Mouse (Mus musculus) embryonic facial prominence, embryonic 15.5 days (tissue): ENCODE measurements at regions not wholly inside any gene's neighbourhood (a gene's known extent, or its start where the extent isn't known, plus 50 kb on each side); places are given as distances from the start of the nearest gene placed in this dataset.

Experiments
- ATAC-seq: fragments of 200-750 bp; cut with Nextera tagmentation; 2 replicates; pipeline ENCODE4 v1.8.0; 2017; ENCODE audit warnings: low read depth, moderate TSS enrichment; ENCODE audit not compliant: insufficient number of reproducible peaks, low FRiP score, low TSS enrichment
- H3K27ac ChIP-seq: fragments of 300-500 bp; sonication (generic); replicated peaks from 2 replicates; pipeline ENCODE4 v1.5.1; 2015; ENCODE audit warnings: mild to moderate bottlenecking, inconsistent platforms
- H3K27me3 ChIP-seq: fragments of 300-500 bp; sonication (generic); 2 replicates; pipeline ENCODE4 v1.6.1; 2015; ENCODE audit warnings: inconsistent platforms
- H3K36me3 ChIP-seq: fragments of 300-500 bp; sonication (generic); 2 replicates; pipeline ENCODE4 v1.6.1; 2015; ENCODE audit warnings: mild to moderate bottlenecking, inconsistent platforms
- H3K4me1 ChIP-seq: fragments of 300-500 bp; sonication (generic); 2 replicates; pipeline ENCODE4 v1.6.1; 2015; ENCODE audit warnings: inconsistent platforms
- H3K4me2 ChIP-seq: fragments of 300-500 bp; sonication (generic); replicated peaks from 2 replicates; pipeline ENCODE4 v1.6.1; 2015; ENCODE audit warnings: mild to moderate bottlenecking, inconsistent platforms
- H3K4me3 ChIP-seq: fragments of 300-500 bp; sonication (generic); replicated peaks from 2 replicates; pipeline ENCODE4 v1.5.1; 2015; ENCODE audit warnings: mild to moderate bottlenecking, inconsistent platforms
- H3K9ac ChIP-seq: fragments of 300-500 bp; sonication (generic); 2 replicates; pipeline ENCODE4 v1.6.1; 2015; ENCODE audit warnings: inconsistent platforms
- H3K9me3 ChIP-seq: fragments of 300-500 bp; sonication (generic); replicated peaks from 2 replicates; pipeline ENCODE4 v1.6.1; 2016; ENCODE audit warnings: inconsistent platforms
- WGBS: fragments of 180-500 bp; shearing (Covaris S2); methylation state at CpG from one replicate; pipeline ENCODE4 v1.1.7; 2015; 5-methylcytosine and 5-hydroxymethylcytosine counted together

DNA sequence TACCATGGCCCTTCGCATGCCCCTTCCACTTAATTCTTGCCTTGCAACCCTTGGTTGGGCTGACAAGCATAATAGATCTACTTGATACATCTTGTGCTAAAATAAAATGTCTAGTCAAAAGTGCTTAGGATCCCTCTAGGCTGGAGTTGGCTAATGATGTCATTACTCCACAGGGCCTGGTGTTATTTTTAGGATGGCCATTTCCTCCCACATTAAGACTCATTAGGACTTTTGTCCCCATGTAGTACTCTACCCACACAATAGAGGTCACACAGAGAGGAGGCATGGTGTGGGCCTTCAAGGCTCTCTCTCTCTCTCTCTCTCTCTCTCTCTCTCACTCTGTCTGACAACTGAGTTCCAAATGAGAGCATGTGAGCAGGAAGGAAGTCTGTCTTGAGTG, 60.4 kb upstream of the Cadm1 start:
- ATAC-seq: no peak
- no peak overlapping the region for H3K4me3 ChIP-seq
- no peak overlapping the region for H3K4me2 ChIP-seq
- no peaks in the 10 kb centered on the region for H3K9me3 ChIP-seq
- no peaks in the 10 kb centered on the region for H3K36me3 ChIP-seq
- H3K27ac ChIP-seq: no peak overlapping the region
- no peaks in the 10 kb centered on the region for H3K4me1 ChIP-seq
- no peaks in the 10 kb centered on the region for H3K27me3 ChIP-seq
- no peak overlapping the region for H3K9ac ChIP-seq
- 85% methylated on average over 1 of the region's 1 CpGs for WGBS

DNA sequence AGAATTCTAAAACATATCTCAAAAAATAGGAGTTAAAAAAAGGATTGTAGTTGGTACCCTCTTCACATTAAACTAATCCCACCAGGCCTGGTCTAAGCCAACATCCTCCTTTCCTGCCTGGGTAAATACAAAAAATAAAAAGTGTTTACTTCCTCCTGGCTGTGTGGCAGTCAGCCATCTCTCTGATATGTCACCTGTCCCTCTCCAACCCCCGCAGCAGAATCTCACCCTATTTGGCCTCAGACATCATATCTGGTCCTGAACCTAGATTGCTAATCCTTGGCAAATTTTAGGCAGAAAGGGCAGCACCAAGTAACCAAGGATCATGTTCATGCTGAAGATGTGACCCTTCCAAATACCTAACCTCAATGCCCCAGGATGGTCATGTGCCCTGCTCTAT, 59.2 kb upstream of the Cadm1 start:
- WGBS: 86% methylated on average over 1 of the region's 1 CpGs

DNA sequence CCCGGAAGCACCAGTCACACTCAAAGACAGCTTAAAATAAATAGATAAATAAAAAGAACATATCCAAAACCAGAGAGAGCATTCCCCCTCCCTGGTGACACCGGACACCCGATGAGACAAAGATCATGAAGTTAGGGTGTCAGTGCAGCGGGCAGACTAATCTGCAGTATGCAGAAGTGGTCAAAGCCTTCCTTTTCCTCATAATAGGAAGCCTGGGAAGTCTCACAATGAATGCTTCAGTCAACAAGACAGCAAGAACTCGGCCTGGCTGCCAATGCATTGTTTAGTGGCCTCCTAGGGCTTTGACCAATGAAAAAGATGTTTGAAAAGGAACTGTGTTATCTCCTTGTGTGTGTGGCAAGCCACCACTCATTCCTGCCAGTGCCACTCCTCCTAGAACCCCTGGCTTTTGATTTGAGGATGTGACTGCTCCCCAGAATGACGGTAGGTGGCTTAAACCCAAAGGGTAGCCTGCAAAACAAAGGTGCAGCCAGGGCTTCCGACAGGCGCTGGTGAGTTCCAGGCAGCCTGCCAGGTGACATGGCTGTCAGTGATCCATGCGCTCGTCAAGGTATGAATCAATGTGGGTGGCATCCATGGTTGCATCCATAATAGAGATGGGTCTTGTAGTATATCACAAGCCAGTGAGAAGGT, 58.1 kb upstream of the Cadm1 start:
- 43% methylated on average over 10 of the region's 10 CpGs for WGBS
- Histone ChIP-seq H3K9me3 (no peaks in the 10 kb centered on the region), H3K27ac (no peak overlapping the region), H3K4me2 (no peak overlapping the region), H3K27me3 (no peaks in the 10 kb centered on the region), H3K9ac (no peak overlapping the region), H3K36me3 (no peaks in the 10 kb centered on the region), H3K4me1 (no peaks in the 10 kb centered on the region), H3K4me3 (no peak overlapping the region)
- no peak for ATAC-seq

More for the DNA sequence above, 59.2 kb upstream of the Cadm1 start:
- Histone ChIP-seq H3K27ac (no peak overlapping the region), H3K4me2 (no peak overlapping the region), H3K9ac (no peak overlapping the region), H3K36me3 (no peaks in the 10 kb centered on the region), H3K27me3 (no peaks in the 10 kb centered on the region), H3K9me3 (no peaks in the 10 kb centered on the region), H3K4me3 (no peak overlapping the region), H3K4me1 (no peaks in the 10 kb centered on the region)
- no peak for ATAC-seq

DNA sequence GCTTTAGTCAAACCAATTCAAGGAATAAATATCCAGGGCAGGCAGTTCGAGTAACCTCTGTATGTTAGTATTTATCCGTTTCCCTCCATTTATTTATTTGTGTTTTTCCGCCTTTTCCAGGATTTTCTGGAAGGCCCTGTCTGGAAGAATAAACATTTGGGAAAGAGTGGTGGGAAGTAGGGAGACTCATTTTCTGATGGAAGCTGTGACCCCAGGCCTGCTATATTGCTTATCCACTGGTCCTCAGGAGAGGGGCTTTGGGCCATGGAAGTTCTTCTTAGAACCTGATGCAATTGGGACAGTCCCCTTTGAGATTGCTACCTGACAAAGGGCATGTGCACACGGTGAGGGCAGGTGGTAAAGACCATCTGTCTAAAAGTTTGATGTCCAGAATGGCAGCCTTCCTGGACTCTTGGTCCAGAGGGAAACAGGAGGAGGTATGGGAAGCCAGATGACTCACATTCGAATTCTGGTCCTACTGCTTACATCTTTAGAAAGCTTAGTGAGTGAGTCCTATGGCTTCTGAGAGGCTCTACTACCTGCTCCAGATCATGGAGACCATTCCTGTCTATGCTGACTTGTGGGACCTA, 56.1 kb upstream of the Cadm1 start:
- H3K27me3 ChIP-seq: no peaks in the 10 kb centered on the region
- H3K4me2 ChIP-seq: no peak overlapping the region
- H3K27ac ChIP-seq: no peak overlapping the region
- WGBS: 85% methylated on average over 5 of the region's 5 CpGs
- H3K36me3 ChIP-seq: no peaks in the 10 kb centered on the region
- H3K9me3 ChIP-seq: no peaks in the 10 kb centered on the region
- ATAC-seq: no peak
- H3K9ac ChIP-seq: no peak overlapping the region
- no peak overlapping the region for H3K4me3 ChIP-seq
- H3K4me1 ChIP-seq: no peaks in the 10 kb centered on the region

DNA sequence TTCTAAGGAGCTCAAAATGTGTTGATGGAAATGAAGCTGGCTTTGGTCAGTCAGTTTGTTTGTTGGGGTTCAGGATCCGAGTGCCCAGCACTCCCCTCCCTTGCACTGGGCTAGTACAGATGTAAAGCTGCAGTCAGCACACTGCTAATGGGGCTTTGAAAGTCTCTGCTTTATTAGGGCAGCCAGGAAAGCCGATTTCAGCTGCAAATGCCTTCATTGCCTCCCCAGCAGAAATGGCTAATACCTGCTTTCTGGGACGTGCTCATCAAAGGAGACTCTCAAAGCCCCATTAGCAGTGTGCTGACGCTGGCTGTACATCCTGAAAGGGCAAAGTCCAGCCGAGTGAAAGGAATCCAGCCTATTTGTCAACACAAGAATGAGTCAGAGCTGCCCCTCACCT, 55.2 kb upstream of the Cadm1 start:
- Histone ChIP-seq H3K27me3 (no peaks in the 10 kb centered on the region), H3K27ac (no peak overlapping the region), H3K4me3 (no peak overlapping the region), H3K9me3 (no peaks in the 10 kb centered on the region), H3K36me3 (no peaks in the 10 kb centered on the region), H3K9ac (no peak overlapping the region), H3K4me2 (no peak overlapping the region), H3K4me1 (no peaks in the 10 kb centered on the region)
- no peak for ATAC-seq
- WGBS: 56% methylated on average over 5 of the region's 5 CpGs

DNA sequence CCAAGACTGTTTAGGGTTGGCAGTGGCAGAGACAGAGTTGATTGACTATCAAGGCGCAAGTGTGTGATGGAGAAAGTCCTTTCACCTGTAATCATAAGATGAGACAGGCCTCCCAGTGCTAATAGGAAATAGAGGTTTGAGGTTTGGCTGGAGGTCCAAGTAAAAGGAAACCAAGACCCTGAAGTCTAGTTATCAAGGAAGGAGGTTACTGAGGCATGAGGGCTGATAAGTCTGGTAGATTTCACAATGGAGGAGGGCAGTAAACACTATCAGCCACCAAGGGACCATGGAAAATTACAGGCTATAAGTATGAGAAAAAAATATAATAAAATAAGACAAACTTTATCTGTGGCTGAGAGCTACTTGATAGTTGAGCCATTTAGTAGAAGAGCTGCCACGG, 52.1 kb upstream of the Cadm1 start:
- no peak for ATAC-seq
- H3K9ac ChIP-seq: no peak overlapping the region
- H3K4me3 ChIP-seq: no peak overlapping the region
- H3K4me2 ChIP-seq: no peak overlapping the region
- H3K9me3 ChIP-seq: no peaks in the 10 kb centered on the region
- 89% methylated on average over 2 of the region's 2 CpGs for WGBS
- no peaks in the 10 kb centered on the region for H3K4me1 ChIP-seq
- no peaks in the 10 kb centered on the region for H3K36me3 ChIP-seq
- no peaks in the 10 kb centered on the region for H3K27me3 ChIP-seq
- H3K27ac ChIP-seq: no peak overlapping the region
